Mouse (Mus musculus): Measurements from ENCODE around the gene Csrnp2. TPM values are rescaled to one million over a fixed set of nuclear protein-coding genes. Genes with fewer than 3 reads are reported as not detected.

Csrnp2 gene
- polyA plus RNA-seq, 1 experiment, result not detected

GRCm38 (mm10) chr15:100486450-100486849 is 8.8 kb downstream of the Csrnp2 start:
- WGBS, result 40% methylated on average over 7 of the region's 7 CpGs
- peaks cover 32% of the 10 kb centered on the region for H3K4me1 ChIP-seq (ENCODE audit: control insufficient read depth, insufficient read depth, low read length)
- TF ChIP-seq POLR2A (IDR thresholded peaks at IDR 0.05; ENCODE audit: insufficient read depth, low read depth, low read length) (no peak), CTCF (IDR thresholded peaks at IDR 0.05; ENCODE audit: insufficient read depth, low read depth, low read length) (no peak)
- H3K27ac ChIP-seq (ENCODE audit: insufficient read depth, low read depth, low read length), result no peak overlapping the region
- no peak overlapping the region for H3K4me3 ChIP-seq (ENCODE audit: insufficient read depth, low read depth, low read length)

GRCm38 (mm10) chr15:100485576-100485975 is 9.7 kb downstream of the Csrnp2 start:
- H3K4me3 ChIP-seq (ENCODE audit: insufficient read depth, low read depth, low read length), result no peak overlapping the region
- no peak for TF ChIP-seq POLR2A (IDR thresholded peaks at IDR 0.05; ENCODE audit: insufficient read depth, low read depth, low read length)
- no peak for TF ChIP-seq CTCF (IDR thresholded peaks at IDR 0.05; ENCODE audit: insufficient read depth, low read depth, low read length)
- WGBS, result 86% methylated on average over 3 of the region's 3 CpGs
- H3K27ac ChIP-seq (ENCODE audit: insufficient read depth, low read depth, low read length), result no peak overlapping the region
- peaks cover 30% of the 10 kb centered on the region for H3K4me1 ChIP-seq (ENCODE audit: control insufficient read depth, insufficient read depth, low read length)

- H3K4me1 ChIP-seq (ENCODE audit: control insufficient read depth, insufficient read depth, low read length), result peaks cover 14% of the 10 kb centered on the region
- no peak overlapping the region for H3K4me3 ChIP-seq (ENCODE audit: insufficient read depth, low read depth, low read length)
- H3K27ac ChIP-seq (ENCODE audit: insufficient read depth, low read depth, low read length), result no peak overlapping the region
- 80% methylated on average over 4 of the region's 4 CpGs for WGBS
- TF ChIP-seq CTCF (IDR thresholded peaks at IDR 0.05; ENCODE audit: insufficient read depth, low read depth, low read length) (no peak), POLR2A (IDR thresholded peaks at IDR 0.05; ENCODE audit: insufficient read depth, low read depth, low read length) (no peak)
Measured at GRCm38 (mm10) chr15:100478925-100479324, 16.4 kb downstream of the Csrnp2 start.

- H3K27ac ChIP-seq (ENCODE audit: insufficient read depth, low read depth, low read length), result no peak overlapping the region
Measured at GRCm38 (mm10) chr15:100478351-100478750, 16.9 kb downstream of the Csrnp2 start.

GRCm38 (mm10) chr15:100473926-100474503 is 21.3 kb downstream of the Csrnp2 start:
- WGBS, result 85% methylated on average over 7 of the region's 7 CpGs
- H3K27ac ChIP-seq (ENCODE audit: insufficient read depth, low read depth, low read length), result no peak overlapping the region
- TF ChIP-seq POLR2A (IDR thresholded peaks at IDR 0.05; ENCODE audit: insufficient read depth, low read depth, low read length) (no peak), CTCF (IDR thresholded peaks at IDR 0.05; ENCODE audit: insufficient read depth, low read depth, low read length) (no peak)
- no peak overlapping the region for H3K4me3 ChIP-seq (ENCODE audit: insufficient read depth, low read depth, low read length)
- peaks cover 6% of the 10 kb centered on the region; the same call in 1 of the 2 replicates for H3K4me1 ChIP-seq (ENCODE audit: control insufficient read depth, insufficient read depth, low read length)

More at GRCm38 (mm10) chr15:100478351-100478750, 16.9 kb downstream of the Csrnp2 start:
- TF ChIP-seq CTCF (IDR thresholded peaks at IDR 0.05; ENCODE audit: insufficient read depth, low read depth, low read length) (no peak), POLR2A (IDR thresholded peaks at IDR 0.05; ENCODE audit: insufficient read depth, low read depth, low read length) (no peak)
- Histone ChIP-seq H3K4me1 (ENCODE audit: control insufficient read depth, insufficient read depth, low read length) (peaks cover 14% of the 10 kb centered on the region), H3K4me3 (ENCODE audit: insufficient read depth, low read depth, low read length) (no peak overlapping the region)
- WGBS, result 63% methylated on average over 10 of the region's 10 CpGs

- 61% methylated on average over 10 of the region's 10 CpGs for whole genome bisulfite sequencing
- Histone ChIP-seq H3K4me3 (ENCODE audit: insufficient read depth, low read depth, low read length) (no peak overlapping the region), H3K27ac (ENCODE audit: insufficient read depth, low read depth, low read length) (no peak overlapping the region), H3K4me1 (ENCODE audit: control insufficient read depth, insufficient read depth, low read length) (peaks cover 16% of the 10 kb centered on the region)
- TF ChIP-seq POLR2A (IDR thresholded peaks at IDR 0.05; ENCODE audit: insufficient read depth, low read depth, low read length) (no peak), CTCF (IDR thresholded peaks at IDR 0.05; ENCODE audit: insufficient read depth, low read depth, low read length) (no peak)
Measured at GRCm38 (mm10) chr15:100470037-100470436, 25.3 kb downstream of the Csrnp2 start.

GRCm38 (mm10) chr15:100469189-100469545 is 26.1 kb downstream of the Csrnp2 start:
- WGBS, result 1% methylated on average over 19 of the region's 19 CpGs
- Histone ChIP-seq H3K4me3 (ENCODE audit: insufficient read depth, low read depth, low read length) (peak overlapping the region; percentile 90), H3K27ac (ENCODE audit: insufficient read depth, low read depth, low read length) (no peak overlapping the region), H3K4me1 (ENCODE audit: control insufficient read depth, insufficient read depth, low read length) (peaks cover 16% of the 10 kb centered on the region)
- TF ChIP-seq POLR2A (IDR thresholded peaks at IDR 0.05; ENCODE audit: insufficient read depth, low read depth, low read length), result no peak
- TF ChIP-seq CTCF (IDR thresholded peaks at IDR 0.05; ENCODE audit: insufficient read depth, low read depth, low read length), result no peak

GRCm38 (mm10) chr15:100468295-100469188 is 26.7 kb downstream of the Csrnp2 start, which contains the start of gene Letmd1:
Gene Letmd1 (plus strand): TSS chr15:100469023.
- Histone ChIP-seq H3K4me1 (ENCODE audit: control insufficient read depth, insufficient read depth, low read length) (peaks cover 16% of the 10 kb centered on the region), H3K4me3 (ENCODE audit: insufficient read depth, low read depth, low read length) (peak within 1 kb of the TSS; percentile 90), H3K27ac (ENCODE audit: insufficient read depth, low read depth, low read length) (peak within 1 kb of the TSS; percentile 84)
- under 1% methylated on average over 84 of the region's 84 CpGs for WGBS
- TF ChIP-seq CTCF (IDR thresholded peaks at IDR 0.05; ENCODE audit: insufficient read depth, low read depth, low read length), result peak; percentile 100
- peak; percentile 89 for TF ChIP-seq POLR2A (IDR thresholded peaks at IDR 0.05; ENCODE audit: insufficient read depth, low read depth, low read length)

- WGBS, result 20% methylated on average over 8 of the region's 8 CpGs
- Histone ChIP-seq H3K27ac (ENCODE audit: insufficient read depth, low read depth, low read length) (no peak overlapping the region), H3K4me1 (ENCODE audit: control insufficient read depth, insufficient read depth, low read length) (peaks cover 16% of the 10 kb centered on the region), H3K4me3 (ENCODE audit: insufficient read depth, low read depth, low read length) (peak overlapping the region; percentile 90)
- TF ChIP-seq CTCF (IDR thresholded peaks at IDR 0.05; ENCODE audit: insufficient read depth, low read depth, low read length) (no peak), POLR2A (IDR thresholded peaks at IDR 0.05; ENCODE audit: insufficient read depth, low read depth, low read length) (no peak)
Measured at GRCm38 (mm10) chr15:100467738-100468137, 27.6 kb downstream of the Csrnp2 start.
